Mouse (Mus musculus) cortical plate, adult 2 months (tissue): ENCODE measurements around the gene Gm13697. TPM values are rescaled to one million over a fixed set of nuclear protein-coding genes. Genes with fewer than 3 reads are reported as not detected.

Source experiments
- H3K27ac ChIP-seq: fragments of 200-500 bp; 2 replicates; pipeline ENCODE4 v1.5.1; 2012; ENCODE audit warnings: low read length, control low read depth, inconsistent platforms; ENCODE audit not compliant: insufficient read depth
- H3K4me1 ChIP-seq: fragments of 200-500 bp; 2 replicates; pipeline ENCODE4 v1.6.1; 2011; ENCODE audit warnings: low read length; ENCODE audit not compliant: control insufficient read depth, insufficient read depth
- H3K4me3 ChIP-seq: fragments of 200-500 bp; 2 replicates; pipeline ENCODE4 v1.5.1; 2011; ENCODE audit warnings: mild to moderate bottlenecking, low read length, control low read depth; ENCODE audit not compliant: insufficient read depth
- CTCF ChIP-seq: fragments of 200-500 bp; IDR thresholded peaks from 2 replicates; pipeline ENCODE4 v1.5.1; 2011; ENCODE audit warnings: mild to moderate bottlenecking, control low read depth, low read length; ENCODE audit not compliant: insufficient read depth; ENCODE audit errors: extremely low read depth
- POLR2A ChIP-seq: fragments of 200-500 bp; IDR thresholded peaks from 2 replicates; pipeline ENCODE4 v1.6.1; 2011; ENCODE audit warnings: mild to moderate bottlenecking, low read length, control low read depth; ENCODE audit not compliant: insufficient read depth; ENCODE audit errors: extremely low read depth
- polyA plus RNA-seq: library from polyadenylated mRNA; depleted of rRNA; stranded (reverse); fragments of >200 nt; gene quantifications from 2 replicates; pipeline ENCODE4 v1.2.3, GENCODE M21; 2012; rRNA removed

The Gm13697 gene
- polyA plus RNA-seq, 1 experiment = not detected

GRCm38 (mm10) chr2:84032505-84032904 is 48.0 kb downstream of the Gm13697 start:
- TF ChIP-seq CTCF (no peak), POLR2A (no peak)
- H3K27ac ChIP-seq = no peak overlapping the region
- H3K4me1 ChIP-seq = no peaks in the 10 kb centered on the region
- no peak overlapping the region for H3K4me3 ChIP-seq

GRCm38 (mm10) chr2:84035997-84036396 is 51.5 kb downstream of the Gm13697 start:
- no peak overlapping the region for H3K4me3 ChIP-seq
- H3K27ac ChIP-seq = no peak overlapping the region
- no peaks in the 10 kb centered on the region for H3K4me1 ChIP-seq
- TF ChIP-seq POLR2A (no peak), CTCF (no peak)

Other genes with a start within 250 kb of the Gm13697 start
- 123 and 131 TPM in 2 replicates for gene Fam171b, start 172.1 kb upstream of the Gm13697 start, polyA plus RNA-seq
- not detected in 2 replicates for gene Zswim2, start 43.5 kb upstream of the Gm13697 start, polyA plus RNA-seq
- gene Gm13698, start 29.1 kb upstream of the Gm13697 start, polyA plus RNA-seq = not detected in 2 replicates
- gene Gm13693, start 23.2 kb upstream of the Gm13697 start, polyA plus RNA-seq = not detected in 2 replicates
- gene Gm13695, start 17.4 kb upstream of the Gm13697 start, polyA plus RNA-seq = not detected in 2 replicates
- gene Gm13696, start 11.6 kb upstream of the Gm13697 start, polyA plus RNA-seq = not detected in 2 replicates
- not detected in 2 replicates for gene Gm13694, start 5.8 kb upstream of the Gm13697 start, polyA plus RNA-seq
- not detected in 2 replicates for gene Gm13691, start 5.8 kb downstream of the Gm13697 start, polyA plus RNA-seq